Mouse (Mus musculus) frontal cortex, postnatal 25 days (tissue): ENCODE measurements around the gene Baiap2l1.

Experiments
- DNase-seq, 2 experiments: peaks; one replicate each; pipeline ENCODE4 v3.0.0; 2022; ENCODE audit warnings: low spot score in 2 of 2

Gene Baiap2l1

DNA sequence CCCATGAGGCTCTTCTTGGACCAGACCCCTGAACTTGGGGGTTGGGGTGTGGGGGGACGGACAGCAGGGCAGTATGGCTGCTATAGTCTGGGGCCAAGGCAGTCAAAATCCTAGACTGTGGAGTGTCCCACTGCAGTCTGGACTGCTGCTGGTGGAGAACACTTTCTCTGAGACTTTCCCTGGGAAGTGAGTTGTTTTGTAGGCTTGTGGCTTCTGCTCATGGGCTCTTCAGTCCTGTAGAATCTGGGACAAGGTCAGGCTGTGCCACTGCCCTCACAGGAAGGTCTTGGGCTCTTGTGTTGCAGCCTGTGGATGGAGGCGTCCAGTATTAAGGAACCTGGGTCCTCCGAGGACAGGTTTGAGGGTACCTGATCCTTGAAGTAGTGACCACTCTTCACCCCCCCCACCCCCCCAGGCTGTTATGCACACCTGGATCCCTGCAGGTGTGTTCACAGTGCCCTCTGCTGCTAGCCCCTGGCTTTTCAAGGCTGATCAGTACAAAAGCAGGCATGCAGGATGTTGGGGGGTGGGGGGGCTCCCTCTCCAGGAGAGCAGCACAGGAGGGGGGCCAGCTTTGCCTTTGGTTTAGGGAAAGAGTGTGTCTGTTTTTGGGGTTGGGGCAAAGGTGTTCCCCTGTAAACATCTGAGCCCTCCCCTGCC, 100.3 kb downstream of the Baiap2l1 start:
- no peak for DNase-seq

DNA sequence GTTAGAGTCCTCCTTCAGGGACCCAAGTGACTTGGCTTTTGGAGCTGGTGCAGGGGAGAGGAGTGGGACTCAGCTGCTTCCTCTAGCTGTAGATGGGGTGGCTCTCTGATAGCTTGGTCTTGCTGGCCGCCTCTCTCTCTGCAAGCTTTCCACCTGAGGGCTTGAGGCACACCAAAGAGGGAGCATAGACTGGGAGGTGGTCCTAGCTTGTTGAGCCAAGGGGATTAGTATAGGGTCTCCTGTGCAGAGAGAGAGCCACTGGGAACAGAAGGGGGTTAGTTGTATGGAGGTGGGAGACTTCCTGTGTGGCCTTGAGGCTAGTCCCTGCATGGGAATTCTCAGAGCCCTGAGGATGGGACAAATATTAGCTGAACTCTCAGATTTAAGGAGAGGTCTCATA, 101.0 kb downstream of the Baiap2l1 start:
- DNase-seq = no peak

DNA sequence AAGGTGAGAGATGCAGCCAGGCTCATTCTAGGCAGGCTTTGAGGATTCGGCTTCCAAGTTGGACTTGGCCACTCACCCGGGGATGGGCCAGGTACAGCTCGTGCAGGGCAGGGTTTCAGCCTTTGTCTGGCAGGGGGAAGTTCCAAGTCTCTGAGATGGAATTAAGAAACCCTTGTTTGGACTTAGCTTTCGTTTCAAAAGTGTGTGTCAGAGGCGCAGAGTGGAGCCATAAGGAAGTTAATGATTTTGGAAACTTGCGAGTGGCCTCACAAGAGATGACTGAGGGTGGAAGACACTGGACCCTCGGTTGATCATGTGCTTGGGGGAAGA, 101.4 kb downstream of the Baiap2l1 start:
- no peak for DNase-seq

- no peak for DNase-seq
Measured at GRCm38 (mm10) chr5:144255632-144256540, 102.0 kb downstream of the Baiap2l1 start.

DNA sequence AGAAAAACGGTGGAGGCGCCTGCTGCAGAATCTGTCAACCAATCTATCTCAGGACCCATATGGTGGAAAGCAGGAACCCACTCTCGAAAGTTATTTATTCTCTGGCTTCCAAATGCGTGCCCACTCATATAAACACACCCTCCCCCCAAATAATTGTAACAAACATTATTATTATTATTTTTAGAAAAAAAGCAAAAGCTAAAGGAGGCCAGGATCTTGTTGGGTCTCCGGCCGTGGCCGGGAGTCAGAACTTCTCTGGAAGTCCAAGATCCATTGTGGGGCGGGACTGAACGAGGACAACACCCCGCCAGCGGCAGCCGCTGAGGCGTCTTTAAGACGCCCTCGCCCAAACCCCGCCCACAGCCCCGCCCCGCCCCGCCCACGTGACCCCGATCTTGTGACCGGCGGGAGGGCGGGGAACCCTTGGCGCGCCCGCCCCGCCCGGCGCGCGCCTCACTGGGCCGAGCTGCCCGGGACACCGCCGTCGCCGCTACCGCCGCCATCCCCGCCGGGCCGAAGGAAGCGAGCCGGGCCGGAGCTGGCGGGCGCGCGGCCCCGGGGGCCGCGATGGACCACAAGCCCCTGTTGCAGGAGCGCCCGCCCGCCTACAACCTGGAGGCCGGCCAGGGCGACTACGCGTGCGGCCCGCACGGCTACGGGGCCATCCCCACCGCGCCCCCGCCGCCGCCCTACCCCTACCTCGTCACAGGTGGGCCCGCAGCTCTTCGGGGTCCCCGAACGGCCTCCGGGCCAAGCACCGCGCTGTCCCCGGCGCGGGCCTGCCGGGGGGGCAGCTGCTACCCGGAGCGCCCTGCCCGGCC, 102.9 kb downstream of the Baiap2l1 start:
- DNase-seq = peak; percentile 49 to 62

DNA sequence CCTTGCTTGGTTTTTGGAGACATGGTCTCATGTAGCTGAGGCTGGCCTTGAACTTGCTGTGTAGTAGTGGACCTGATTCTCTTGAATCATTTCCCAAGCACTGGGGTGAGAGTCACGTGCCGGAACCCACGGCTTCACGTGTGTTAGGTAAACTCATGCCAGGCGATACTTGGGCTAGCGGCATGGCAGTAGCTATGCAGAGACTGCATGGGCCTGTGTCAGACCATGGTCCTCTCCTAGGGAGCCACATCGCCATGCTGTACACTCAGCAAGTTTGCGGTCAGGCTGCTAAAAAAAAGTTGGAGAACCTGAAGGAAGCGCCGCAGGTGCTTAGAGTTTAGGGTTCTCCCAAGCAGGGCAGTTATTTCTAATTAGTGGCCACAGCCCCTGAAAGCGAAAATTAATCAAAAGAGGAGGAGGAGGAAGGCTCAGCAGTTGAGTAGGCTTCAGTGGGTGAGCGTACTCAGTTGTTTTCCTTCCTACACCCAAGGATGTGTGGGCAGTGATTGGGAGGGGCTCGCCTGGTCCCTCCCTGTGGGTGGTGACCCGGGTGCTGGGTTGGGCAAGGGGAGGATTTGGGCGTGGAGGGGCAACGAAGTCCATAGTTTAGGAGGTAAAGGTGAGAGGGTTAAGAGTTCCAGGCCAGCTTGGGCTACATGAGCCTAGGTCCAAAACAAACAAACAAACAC, 103.6 kb downstream of the Baiap2l1 start:
- no peak for DNase-seq

GRCm38 (mm10) chr5:144253212-144253611, 104.7 kb downstream of the Baiap2l1 start:
- no peak for DNase-seq

- no peak for DNase-seq
Measured at GRCm38 (mm10) chr5:144251876-144252577, 105.9 kb downstream of the Baiap2l1 start.

DNA sequence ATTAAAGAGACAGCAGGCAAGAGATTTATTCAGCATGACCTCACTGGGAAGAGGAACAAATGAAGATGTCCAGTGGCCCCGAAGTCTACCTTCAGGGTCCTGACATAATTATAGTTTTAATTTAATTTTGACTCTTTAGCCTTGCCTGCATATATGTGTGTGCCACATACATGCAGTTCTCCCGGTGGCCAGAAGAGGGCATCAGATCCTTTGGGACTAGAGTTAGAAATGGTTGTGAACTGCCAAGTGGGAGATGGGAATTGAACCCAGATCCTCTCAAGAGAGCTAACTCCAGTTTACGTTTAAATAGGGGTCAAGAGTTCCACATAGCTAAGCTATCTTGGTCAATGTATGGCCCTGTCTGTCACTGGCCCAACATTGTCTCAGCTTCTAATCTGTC, 108.0 kb downstream of the Baiap2l1 start:
- no peak for DNase-seq

GRCm38 (mm10) chr5:144247906-144248585, 109.9 kb downstream of the Baiap2l1 start:
- no peak for DNase-seq

GRCm38 (mm10) chr5:144247307-144247706, 110.6 kb downstream of the Baiap2l1 start:
- no peak for DNase-seq

- no peak for DNase-seq
Measured at GRCm38 (mm10) chr5:144246669-144247068, 111.2 kb downstream of the Baiap2l1 start.

- no peak for DNase-seq
Measured at GRCm38 (mm10) chr5:144245592-144245991, 112.3 kb downstream of the Baiap2l1 start.

- DNase-seq = no peak
Measured at GRCm38 (mm10) chr5:144243901-144244487, 113.9 kb downstream of the Baiap2l1 start, which contains the start of gene Bri3. TSS of gene Bri3 (plus strand) at chr5:144244437.

DNA sequence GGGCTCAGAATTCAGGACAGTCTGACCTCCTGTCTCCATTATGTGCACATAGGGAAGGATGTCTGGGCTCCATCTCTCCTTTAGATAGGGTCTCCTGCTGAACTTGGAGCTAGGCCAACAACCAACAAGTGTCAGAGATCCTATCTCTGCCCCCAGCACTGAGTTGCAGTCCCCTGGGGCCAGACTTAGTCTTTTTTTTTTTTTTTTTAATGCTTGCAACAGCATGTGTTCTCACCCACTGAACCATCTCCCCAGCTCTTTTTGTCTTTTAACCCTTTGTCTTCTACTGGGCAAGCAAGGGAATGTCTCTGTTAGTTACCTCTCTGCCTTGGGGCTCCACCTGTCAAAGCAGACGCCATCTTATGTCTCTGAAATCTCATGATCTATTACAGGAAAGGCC, 118.9 kb downstream of the Baiap2l1 start:
- DNase-seq = no peak

DNA sequence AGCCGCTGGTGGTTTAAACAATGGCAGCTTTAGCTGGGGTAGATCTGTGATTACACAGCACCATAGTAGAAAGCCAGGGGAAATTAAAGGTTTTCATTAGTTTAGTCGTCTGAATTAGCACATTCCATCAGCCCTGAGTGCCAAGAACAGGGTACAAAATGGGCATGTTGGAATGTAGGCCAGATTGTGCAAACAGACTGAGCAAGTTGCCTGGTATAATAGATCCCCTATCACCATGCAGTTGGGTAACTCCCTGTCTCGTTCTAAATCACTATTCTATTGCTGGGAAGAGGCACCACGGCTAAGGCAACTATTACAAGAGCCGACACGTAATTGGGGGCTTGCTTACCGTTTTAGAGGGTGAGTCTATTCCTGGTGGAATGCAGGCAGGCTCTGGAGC, 123.2 kb downstream of the Baiap2l1 start:
- DNase-seq = no peak

DNA sequence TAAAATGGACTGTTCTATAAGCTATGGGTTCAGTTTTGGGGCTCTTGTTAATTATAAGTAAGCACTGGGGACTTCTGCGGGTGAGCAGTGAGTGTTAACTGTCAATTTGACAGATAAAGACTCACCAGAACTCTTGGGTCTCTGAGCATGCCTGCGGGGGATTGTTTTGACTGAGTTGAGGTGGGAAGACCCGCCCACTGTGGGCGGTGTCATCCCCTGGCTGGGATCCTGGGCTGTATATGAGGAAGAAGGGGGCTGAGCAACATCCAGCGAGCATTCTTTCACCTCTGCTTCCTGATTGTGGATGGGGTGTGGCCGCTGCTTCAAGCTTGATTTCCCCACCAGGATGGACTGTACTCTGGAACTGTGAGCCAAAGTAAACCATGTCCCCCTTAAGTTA, 123.7 kb downstream of the Baiap2l1 start:
- no peak for DNase-seq

DNA sequence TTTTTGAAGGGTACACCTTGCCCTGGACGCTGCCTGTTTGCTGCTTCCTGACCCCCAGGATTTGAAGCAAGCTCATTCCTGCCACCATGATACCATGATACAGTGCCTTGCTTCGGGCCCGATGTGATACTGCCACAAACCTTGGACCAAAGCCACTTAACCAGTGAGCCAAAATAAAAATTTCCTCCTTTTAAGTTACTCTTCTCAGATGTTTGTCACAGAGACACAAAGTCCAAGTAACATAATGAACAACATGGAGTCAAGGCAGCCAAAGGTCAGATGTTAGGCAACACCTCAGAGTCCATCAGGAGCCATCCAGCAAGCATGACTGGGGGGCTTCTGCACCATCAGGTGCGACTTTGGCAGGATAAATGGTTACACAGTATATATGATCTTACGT, 125.4 kb downstream of the Baiap2l1 start:
- no peak for DNase-seq

DNA sequence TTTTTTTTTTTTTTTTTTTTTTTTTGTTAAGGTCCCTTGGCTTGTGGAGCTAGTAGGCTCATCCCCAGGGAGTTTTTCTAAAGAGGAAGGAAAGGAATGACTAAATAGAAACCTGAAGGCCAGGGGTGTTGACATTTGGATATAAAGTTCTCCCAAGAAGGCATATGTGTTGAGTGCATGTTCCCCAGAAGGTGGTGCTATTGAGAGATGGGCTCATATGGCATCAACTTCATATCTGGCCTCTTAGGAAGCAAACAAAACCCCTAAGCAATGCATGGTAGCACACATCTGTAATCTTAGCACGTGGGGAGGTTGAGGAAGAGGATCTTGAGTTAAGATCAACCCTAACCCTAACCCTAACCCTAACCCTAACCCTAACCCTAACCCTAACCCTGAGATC, 126.5 kb downstream of the Baiap2l1 start:
- DNase-seq = no peak

- DNase-seq = no peak
Measured at GRCm38 (mm10) chr5:144230216-144230615, 127.7 kb downstream of the Baiap2l1 start.
